Mouse (Mus musculus) midbrain, embryonic 10.5 days (tissue): ENCODE measurements around the gene Prkcq. TPM values are rescaled to one million over a fixed set of nuclear protein-coding genes. Genes with fewer than 3 reads are reported as not detected.

Experiments used
- DNase-seq: peaks from one replicate; pipeline ENCODE4 v3.0.0-alpha.2; 2017; ENCODE audit warnings: low spot score
- H3K27ac ChIP-seq: fragments of 300-500 bp; sonication (generic); replicated peaks from 2 replicates; pipeline ENCODE4 v1.5.1; 2016; ENCODE audit warnings: mild to moderate bottlenecking
- H3K27me3 ChIP-seq: fragments of 300-500 bp; sonication (generic); 2 replicates; pipeline ENCODE4 v1.6.1; 2016; ENCODE audit warnings: low read depth, mild to moderate bottlenecking; ENCODE audit not compliant: poor library complexity, severe bottlenecking
- H3K36me3 ChIP-seq: fragments of 300-500 bp; sonication (generic); 2 replicates; pipeline ENCODE4 v1.6.1; 2016; ENCODE audit warnings: mild to moderate bottlenecking, moderate library complexity
- H3K4me1 ChIP-seq: fragments of 300-500 bp; sonication (generic); 2 replicates; pipeline ENCODE4 v1.6.1; 2016
- H3K4me3 ChIP-seq: fragments of 300-500 bp; sonication (generic); 2 replicates; pipeline ENCODE4 v1.5.1; 2016; ENCODE audit warnings: mild to moderate bottlenecking, moderate library complexity
- H3K9me3 ChIP-seq: fragments of 300-500 bp; sonication (generic); replicated peaks from 2 replicates; pipeline ENCODE4 v1.6.1; 2016; ENCODE audit warnings: mild to moderate bottlenecking
- WGBS: fragments of 180-500 bp; shearing (Covaris S2); methylation state at CpG from one replicate; pipeline ENCODE4 v1.1.7; 2016; 5-methylcytosine and 5-hydroxymethylcytosine counted together
- polyA plus RNA-seq: library from polyadenylated mRNA; unstranded; fragments of >200 nt; fragmentation: Nextera tagmentation; extraction: Ambion mirVana; gene quantifications from 2 replicates; pipeline ENCODE4 v1.2.1, GENCODE M21; 2016

The Prkcq gene
- polyA plus RNA-seq, 1 experiment from 2014 or later, result 1.8 TPM

DNA sequence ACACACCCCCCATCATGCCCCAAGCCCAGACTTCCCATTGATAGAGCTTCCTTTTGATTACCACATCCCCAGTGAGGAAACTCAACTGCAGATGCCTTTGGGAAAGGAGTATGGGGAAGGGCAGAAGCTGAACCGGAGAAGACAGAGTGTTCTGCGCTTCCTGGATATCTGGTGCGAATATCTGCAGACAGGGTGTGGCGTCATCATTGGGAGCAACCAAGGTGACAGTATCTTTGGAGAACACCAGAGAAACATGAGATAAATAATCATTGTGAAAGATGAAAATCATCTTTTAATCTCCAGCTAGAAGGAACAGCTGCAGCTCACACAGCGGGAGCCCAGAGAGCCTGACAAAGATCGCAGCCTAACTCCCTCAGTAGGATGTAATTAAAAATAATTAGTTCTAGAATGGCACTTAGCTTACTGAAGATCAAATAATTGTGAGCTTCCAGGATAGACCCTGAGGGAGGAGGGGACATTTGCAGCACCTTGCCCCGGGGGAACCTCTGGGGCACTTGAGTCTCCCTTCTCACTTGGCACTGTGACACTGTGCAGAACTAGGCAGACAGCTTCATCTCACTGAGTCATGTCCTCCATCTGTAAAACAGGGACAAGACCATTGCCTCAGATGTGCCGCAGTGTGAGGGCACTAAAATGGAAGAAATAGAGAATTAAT, 38.5 kb downstream of the Prkcq start:
- no peak for DNase-seq
- Histone ChIP-seq H3K4me1 (0 out of 2 replicates have a peak, but pooled peaks cover 4% of the 10 kb centered on the region), H3K4me3 (no peak overlapping the region), H3K27ac (no peak overlapping the region), H3K9me3 (no peaks in the 10 kb centered on the region), H3K36me3 (no peaks in the 10 kb centered on the region), H3K27me3 (no peaks in the 10 kb centered on the region)
- 83% methylated on average over 8 of the region's 8 CpGs for WGBS

DNA sequence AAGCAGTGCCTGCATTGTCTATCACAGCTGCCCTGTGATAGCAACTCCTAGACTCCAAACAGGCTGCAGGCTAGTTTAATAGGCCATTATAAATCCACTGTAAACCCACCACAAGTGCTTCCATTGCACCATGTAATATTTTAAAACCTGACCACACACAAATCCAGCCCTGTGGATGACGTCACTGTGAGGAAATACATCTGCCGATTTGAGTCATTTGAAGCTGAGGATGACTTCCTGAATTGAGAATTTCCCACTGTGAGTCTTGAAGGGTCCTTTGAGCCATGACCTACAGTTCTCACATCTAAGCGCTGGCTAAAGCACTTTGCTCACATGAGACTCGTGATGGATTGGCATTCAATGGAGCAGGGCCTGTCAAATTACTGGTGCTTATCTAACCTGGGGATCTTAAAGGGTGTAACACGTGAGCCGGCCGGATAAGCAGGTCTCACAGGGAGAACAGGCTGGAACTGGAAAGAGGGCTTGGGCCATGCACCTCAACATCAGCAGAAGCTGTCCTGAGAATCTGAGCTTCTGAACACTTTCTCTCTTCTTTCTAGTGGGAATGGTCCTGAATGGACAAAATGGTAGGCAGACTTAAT, 40.2 kb downstream of the Prkcq start:
- WGBS, result 76% methylated on average over 7 of the region's 7 CpGs
- H3K27me3 ChIP-seq, result no peaks in the 10 kb centered on the region
- DNase-seq, result no peak
- no peak overlapping the region for H3K27ac ChIP-seq
- H3K4me3 ChIP-seq, result no peak overlapping the region
- H3K9me3 ChIP-seq, result no peaks in the 10 kb centered on the region
- H3K36me3 ChIP-seq, result no peaks in the 10 kb centered on the region
- 0 out of 2 replicates have a peak, but pooled peaks cover 4% of the 10 kb centered on the region for H3K4me1 ChIP-seq

DNA sequence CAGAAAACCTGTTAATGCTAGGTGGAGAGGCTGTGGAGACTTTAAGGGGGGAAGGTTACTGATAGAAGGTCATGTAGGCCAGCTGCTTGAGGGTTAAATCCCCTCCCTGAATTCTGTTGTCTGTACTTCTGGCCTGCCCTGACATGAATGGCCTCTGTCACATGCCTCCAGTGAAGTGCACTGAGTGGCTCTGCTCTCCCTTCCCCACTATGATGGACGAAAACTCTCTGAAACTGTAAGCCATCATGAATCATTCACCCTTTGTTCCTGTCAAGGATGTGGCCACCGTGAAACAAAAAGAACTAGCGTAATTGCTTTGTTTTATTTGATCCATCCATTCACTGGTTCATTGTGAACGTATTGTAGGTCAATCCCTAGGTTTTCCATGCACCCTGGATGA, 44.5 kb downstream of the Prkcq start:
- 85% methylated on average over 4 of the region's 4 CpGs for WGBS

DNA sequence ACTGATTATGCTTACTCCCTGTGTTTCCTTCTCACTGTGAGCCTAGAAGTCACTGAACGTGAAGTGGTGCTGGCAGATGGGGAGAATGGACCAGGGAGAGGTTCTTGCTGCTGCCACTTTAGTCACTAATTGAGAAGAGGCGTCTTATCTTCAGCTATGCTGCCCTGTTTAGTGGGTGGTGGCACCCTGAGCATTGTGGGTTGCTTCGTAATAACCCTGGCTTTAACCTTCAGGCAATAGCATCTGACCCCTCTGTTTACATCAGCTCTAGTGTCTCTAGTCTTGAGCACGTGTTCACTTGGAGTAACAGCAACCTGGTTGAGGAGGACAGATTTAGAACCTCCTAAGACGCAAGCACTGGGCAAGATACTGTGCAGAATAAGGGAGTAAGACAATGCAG, 44.9 kb downstream of the Prkcq start:
- Histone ChIP-seq H3K27me3 (no peaks in the 10 kb centered on the region), H3K27ac (no peak overlapping the region), H3K4me3 (no peak overlapping the region), H3K9me3 (no peaks in the 10 kb centered on the region), H3K36me3 (no peaks in the 10 kb centered on the region), H3K4me1 (0 out of 2 replicates have a peak, but pooled peaks cover 4% of the 10 kb centered on the region)
- no peak for DNase-seq
- 89% methylated on average over 5 of the region's 5 CpGs for WGBS

More for the DNA sequence above, 44.5 kb downstream of the Prkcq start:
- no peak for DNase-seq
- Histone ChIP-seq H3K27me3 (no peaks in the 10 kb centered on the region), H3K36me3 (no peaks in the 10 kb centered on the region), H3K4me1 (0 out of 2 replicates have a peak, but pooled peaks cover 4% of the 10 kb centered on the region), H3K9me3 (no peaks in the 10 kb centered on the region), H3K27ac (no peak overlapping the region), H3K4me3 (no peak overlapping the region)

DNA sequence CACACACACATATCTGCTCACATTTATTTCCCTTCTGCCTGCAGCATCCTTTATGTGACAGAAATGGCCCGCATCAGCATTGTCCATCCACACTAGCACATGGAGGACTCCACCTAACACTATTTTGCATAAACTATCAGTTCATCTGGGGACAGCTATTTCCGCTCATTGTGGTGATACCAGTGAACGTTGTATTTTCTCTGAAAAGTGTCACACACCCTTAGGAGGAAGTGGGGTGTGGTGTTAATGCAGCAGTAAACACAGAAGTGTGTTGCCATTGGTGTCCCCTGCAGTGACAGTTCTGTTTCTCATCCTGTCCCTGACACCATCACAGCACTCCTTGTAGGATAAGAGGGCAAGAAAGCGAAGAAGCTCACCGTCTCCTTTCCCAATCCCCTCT, 46.2 kb downstream of the Prkcq start:
- no peaks in the 10 kb centered on the region for H3K4me1 ChIP-seq
- no peaks in the 10 kb centered on the region for H3K27me3 ChIP-seq
- 83% methylated on average over 5 of the region's 5 CpGs for WGBS
- no peaks in the 10 kb centered on the region for H3K36me3 ChIP-seq
- no peaks in the 10 kb centered on the region for H3K9me3 ChIP-seq
- no peak overlapping the region for H3K4me3 ChIP-seq
- DNase-seq, result no peak
- no peak overlapping the region for H3K27ac ChIP-seq

DNA sequence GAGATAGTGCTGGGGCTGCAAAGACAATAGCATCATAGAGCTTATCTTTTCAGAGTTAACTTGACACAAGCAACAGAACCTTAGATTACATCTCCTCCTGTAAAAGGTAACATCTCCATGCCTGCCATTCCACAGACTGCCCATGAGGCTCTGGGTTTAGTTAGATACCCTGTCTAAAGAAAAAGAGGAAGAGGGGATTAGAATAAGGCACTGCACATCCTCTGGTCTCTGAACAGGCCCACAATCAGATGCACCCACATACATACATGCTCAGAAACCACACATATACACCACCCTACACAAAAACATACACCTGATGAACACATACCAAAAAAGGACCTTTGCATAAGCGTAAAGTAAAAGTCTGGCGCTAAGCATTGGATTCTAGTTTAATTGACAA, 47.4 kb downstream of the Prkcq start:
- Histone ChIP-seq H3K36me3 (no peaks in the 10 kb centered on the region), H3K27me3 (no peaks in the 10 kb centered on the region), H3K4me3 (no peak overlapping the region), H3K4me1 (no peaks in the 10 kb centered on the region), H3K9me3 (no peaks in the 10 kb centered on the region), H3K27ac (no peak overlapping the region)
- WGBS, result 97% methylated on average over 2 of the region's 2 CpGs
- no peak for DNase-seq

DNA sequence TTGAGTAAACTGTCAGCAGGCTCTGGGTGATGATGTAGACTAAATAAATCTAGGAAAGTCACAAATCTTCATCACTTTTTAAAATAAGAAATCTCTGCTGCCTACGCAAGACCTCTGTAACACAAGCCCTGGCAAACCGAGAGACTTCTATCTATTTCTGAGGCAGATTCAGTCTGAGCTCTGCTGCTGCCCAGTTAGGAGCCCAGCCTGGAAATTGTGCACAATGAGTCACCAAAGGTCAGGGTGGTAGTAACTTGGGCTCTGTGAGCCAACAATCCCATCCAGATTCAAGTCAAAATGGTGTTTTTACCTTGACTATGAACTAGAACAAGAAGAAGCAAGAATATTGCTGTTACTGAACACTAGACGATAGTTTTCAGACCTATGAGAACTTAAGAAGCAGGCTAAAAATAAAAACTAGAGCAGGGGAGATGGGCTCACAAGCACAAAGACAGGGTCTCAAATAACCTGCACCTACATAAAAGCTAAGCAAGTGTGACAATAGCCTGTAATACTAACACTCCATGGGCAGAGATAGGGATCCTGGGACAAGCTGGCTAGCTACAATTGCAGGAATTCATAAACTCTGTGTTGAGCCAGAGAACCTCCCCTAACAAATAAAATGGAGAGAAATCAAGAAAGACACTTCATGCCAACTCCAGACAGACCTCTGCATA, 53.0 kb downstream of the Prkcq start:
- Histone ChIP-seq H3K27me3 (no peaks in the 10 kb centered on the region), H3K27ac (no peak overlapping the region), H3K9me3 (no peaks in the 10 kb centered on the region), H3K36me3 (no peaks in the 10 kb centered on the region), H3K4me1 (no peaks in the 10 kb centered on the region), H3K4me3 (no peak overlapping the region)
- 95% methylated on average over 3 of the region's 3 CpGs for WGBS
- no peak for DNase-seq

DNA sequence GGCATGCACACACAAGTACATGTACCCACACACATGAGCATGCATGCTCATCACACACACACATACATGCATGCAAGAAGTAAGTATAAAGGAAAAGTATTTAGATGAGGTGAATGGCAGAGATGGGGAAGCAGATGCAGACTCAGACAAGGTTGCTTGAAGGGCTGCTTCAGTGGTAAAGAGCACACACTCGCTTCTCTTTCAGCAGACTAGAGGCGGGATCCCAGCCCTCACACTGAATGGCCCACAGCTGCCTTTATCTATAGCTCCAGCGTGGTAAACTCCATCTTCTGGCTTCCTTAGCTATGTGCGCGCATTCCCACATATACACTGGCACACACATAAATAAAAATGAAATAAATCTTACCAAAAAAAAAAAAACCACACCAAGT, 53.6 kb downstream of the Prkcq start:
- DNase-seq, result no peak
- Histone ChIP-seq H3K36me3 (no peaks in the 10 kb centered on the region), H3K4me1 (no peaks in the 10 kb centered on the region), H3K27me3 (no peaks in the 10 kb centered on the region), H3K9me3 (no peaks in the 10 kb centered on the region), H3K4me3 (no peak overlapping the region), H3K27ac (no peak overlapping the region)
- 80% methylated on average over 5 of the region's 5 CpGs for WGBS

DNA sequence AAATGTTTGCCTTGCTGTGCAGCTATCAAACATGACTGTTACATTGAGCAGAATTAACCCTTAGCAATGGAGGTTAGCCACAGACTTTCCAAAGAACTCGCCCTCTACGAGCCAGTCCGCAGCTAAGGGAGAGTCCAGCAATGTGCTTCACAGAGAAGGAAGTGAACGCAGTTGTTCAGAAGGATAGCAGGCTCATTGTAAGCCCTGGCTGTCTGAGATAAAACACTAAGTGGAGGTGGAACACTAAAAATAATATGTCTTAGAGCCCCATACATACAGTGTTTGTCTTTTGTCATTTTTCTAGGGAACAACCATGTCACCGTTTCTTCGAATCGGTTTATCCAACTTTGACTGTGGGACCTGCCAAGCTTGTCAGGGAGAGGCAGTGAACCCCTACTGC, 54.6 kb downstream of the Prkcq start:
- WGBS, result 92% methylated on average over 7 of the region's 7 CpGs
- DNase-seq, result no peak

DNA sequence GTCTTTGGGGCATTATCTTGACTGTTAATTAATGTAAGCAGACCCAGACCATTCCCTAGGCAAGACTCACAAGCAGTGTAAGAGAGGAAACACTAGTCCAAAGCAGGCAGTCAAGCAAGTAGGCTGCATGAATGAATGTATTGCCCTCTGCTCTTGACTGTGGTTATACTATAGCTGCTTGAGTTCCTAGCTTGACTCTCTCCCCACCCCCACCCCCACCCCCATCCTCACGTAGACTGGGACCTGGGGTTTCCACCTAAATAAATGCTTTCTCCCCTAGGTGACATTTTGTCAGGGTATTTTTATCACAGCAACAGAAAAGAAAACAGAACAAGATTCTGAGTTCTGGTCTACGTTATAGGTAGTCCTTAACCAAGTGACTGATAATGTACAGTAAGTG, 57.2 kb downstream of the Prkcq start:
- 80% methylated on average over 2 of the region's 2 CpGs for WGBS
- Histone ChIP-seq H3K36me3 (no peaks in the 10 kb centered on the region), H3K27me3 (no peaks in the 10 kb centered on the region), H3K4me1 (no peaks in the 10 kb centered on the region), H3K4me3 (no peak overlapping the region), H3K27ac (no peak overlapping the region), H3K9me3 (no peaks in the 10 kb centered on the region)
- no peak for DNase-seq

More for the DNA sequence above, 54.6 kb downstream of the Prkcq start:
- Histone ChIP-seq H3K9me3 (no peaks in the 10 kb centered on the region), H3K4me3 (no peak overlapping the region), H3K36me3 (no peaks in the 10 kb centered on the region), H3K4me1 (no peaks in the 10 kb centered on the region), H3K27me3 (no peaks in the 10 kb centered on the region), H3K27ac (no peak overlapping the region)

DNA sequence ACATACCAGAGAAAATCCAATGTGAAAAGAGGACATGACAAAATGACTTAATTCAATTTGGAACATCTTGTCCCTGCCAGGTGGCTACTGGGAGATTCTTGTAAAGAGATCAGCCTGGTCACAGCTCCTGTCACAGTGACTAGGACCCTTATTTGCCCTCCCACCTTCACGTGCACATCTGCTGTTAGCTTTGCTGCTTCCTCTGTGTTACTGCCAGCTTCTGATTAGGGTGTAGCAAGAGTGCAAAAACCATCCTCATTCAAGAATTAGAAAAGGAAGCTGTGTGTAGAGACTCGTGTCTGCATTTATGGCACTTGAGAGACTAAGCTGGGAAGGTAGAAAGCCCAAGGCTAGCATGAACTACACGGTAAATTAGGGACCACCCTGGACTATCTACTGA, 59.2 kb downstream of the Prkcq start:
- no peaks in the 10 kb centered on the region for H3K27me3 ChIP-seq
- no peaks in the 10 kb centered on the region for H3K36me3 ChIP-seq
- no peak for DNase-seq
- H3K4me3 ChIP-seq, result no peak overlapping the region
- no peaks in the 10 kb centered on the region for H3K9me3 ChIP-seq
- no peak overlapping the region for H3K27ac ChIP-seq
- 70% methylated on average over 3 of the region's 3 CpGs for WGBS
- no peaks in the 10 kb centered on the region for H3K4me1 ChIP-seq

DNA sequence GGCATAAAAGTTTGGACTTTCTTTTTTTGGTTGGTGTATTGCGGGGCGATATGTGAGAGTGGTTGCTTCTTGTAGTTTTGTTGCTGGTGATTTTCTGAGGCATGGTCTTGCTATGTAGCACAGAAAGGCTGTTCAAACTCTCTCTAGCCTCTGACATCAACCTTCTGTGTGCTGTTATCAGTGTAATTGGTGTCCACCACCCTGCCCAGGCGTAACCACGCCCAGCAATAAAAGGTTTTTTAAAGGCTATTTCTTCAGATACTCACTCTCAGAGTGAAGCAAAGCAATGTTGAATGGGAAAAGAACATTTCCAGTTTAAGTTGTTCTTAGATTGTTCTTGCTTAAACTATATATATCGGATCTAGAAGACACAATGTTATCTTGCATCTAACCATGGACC, 60.1 kb downstream of the Prkcq start:
- H3K4me1 ChIP-seq, result no peaks in the 10 kb centered on the region
- H3K27ac ChIP-seq, result no peak overlapping the region
- H3K9me3 ChIP-seq, result no peaks in the 10 kb centered on the region
- H3K4me3 ChIP-seq, result no peak overlapping the region
- DNase-seq, result no peak
- H3K36me3 ChIP-seq, result no peaks in the 10 kb centered on the region
- no peaks in the 10 kb centered on the region for H3K27me3 ChIP-seq
- 91% methylated on average over 5 of the region's 5 CpGs for WGBS

DNA sequence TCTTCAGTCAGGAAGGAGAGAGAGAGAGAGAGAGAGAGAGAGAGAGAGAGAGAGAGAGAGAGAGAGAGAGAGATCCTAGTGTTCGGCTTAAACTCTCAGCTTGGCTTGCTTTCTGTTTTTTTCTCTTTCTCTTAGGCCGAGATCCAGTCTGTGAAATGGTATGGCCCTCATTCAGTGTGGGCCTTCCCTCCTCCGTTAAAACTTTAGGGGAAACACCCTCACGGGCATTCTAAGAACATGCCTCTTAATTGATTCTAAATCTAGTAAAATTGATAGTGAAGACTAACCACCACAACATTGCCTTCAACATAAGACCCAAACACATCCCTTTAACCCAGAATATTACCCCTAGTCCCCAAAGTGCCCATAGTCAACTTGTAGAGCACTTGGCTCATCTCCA, 66.3 kb downstream of the Prkcq start:
- WGBS, result 86% methylated on average over 4 of the region's 4 CpGs
- no peak overlapping the region for H3K27ac ChIP-seq
- no peak for DNase-seq

More for the DNA sequence above, 66.3 kb downstream of the Prkcq start:
- Histone ChIP-seq H3K4me1 (no peaks in the 10 kb centered on the region), H3K36me3 (no peaks in the 10 kb centered on the region), H3K4me3 (no peak overlapping the region), H3K27me3 (no peaks in the 10 kb centered on the region), H3K9me3 (no peaks in the 10 kb centered on the region)
